18 mouse cellular contexts compared by ENCODE assay signal in the genomic region with DNA sequence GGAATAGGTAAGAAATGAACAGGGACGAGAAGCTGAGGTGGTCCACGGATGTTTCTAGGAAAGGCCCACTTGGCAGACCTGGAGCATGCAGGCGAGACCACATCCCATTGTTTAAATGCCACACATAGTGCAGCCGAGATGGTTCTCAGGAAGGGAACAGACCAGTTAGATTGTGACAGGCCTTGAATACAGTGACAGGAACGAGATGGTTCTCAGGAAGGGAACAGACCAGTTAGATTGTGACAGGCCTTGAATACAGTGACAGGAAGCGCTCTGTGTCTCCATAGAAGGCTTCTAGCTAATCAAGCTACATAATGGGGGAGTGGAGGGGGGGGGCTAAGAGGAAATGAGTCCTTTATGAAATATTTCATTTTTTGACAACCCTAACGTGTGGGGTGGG. TPM values are rescaled to one million over a fixed set of nuclear protein-coding genes. Genes with fewer than 3 reads are reported as not detected.
A peak's percentile ranks its signal among the peaks of the same experiment; 100 is the strongest.
DNase-seq lines count a peak whose midpoint lies in the region; ATAC-seq and TF ChIP-seq lines count a peak whose summit lies in the region.
"Had no signal": no experiment of that assay in that cellular context is flagged by ENCODE, and none has a peak within 500 bp of the region (broad histone marks: within the 10 kb centered on the region; RNA-seq: fewer than 3 reads in every experiment).

No protein-coding gene starts in this region.

- DNase-seq in heart, adult 2 months, result no peak
- DNase-seq in heart, postnatal 25 days (ENCODE audit: low spot score), result no peak
- no peak for DNase-seq in liver, adult 2 months (ENCODE audit: extremely low read depth, low read depth, low spot score)
- DNase-seq in liver, postnatal 0 days, result no peak
- DNase-seq in lung, postnatal 25 days (ENCODE audit: low spot score), result peak; percentile 36
- DNase-seq in urinary bladder, postnatal 4 days (ENCODE audit: low spot score in 2 of 2), result no peak
- DNase-seq: adrenal gland, postnatal 14 days; cerebellum, postnatal 36 days; gastrocnemius, postnatal 10 days; retina, postnatal 1 day; thymus, postnatal 14 days had no signal

- TF ChIP-seq CTCF in heart, adult 2 months (IDR thresholded peaks at IDR 0.05), result no peak
- no peak for TF ChIP-seq CTCF in liver, adult 2 months (IDR thresholded peaks at IDR 0.05; ENCODE audit: low read depth, low read length)
- TF ChIP-seq CTCF in liver, postnatal 0 days (IDR thresholded peaks at IDR 0.05; ENCODE audit: low read depth), result no peak

- H3K4me1 ChIP-seq in heart, adult 2 months (ENCODE audit: control insufficient read depth, insufficient read depth, low read length), result peaks cover 10% of the 10 kb centered on the region
- peaks cover 2% of the 10 kb centered on the region; the same call in 1 of the 2 replicates for H3K4me1 ChIP-seq in liver, adult 2 months (ENCODE audit: control insufficient read depth, insufficient read depth, low read length)
- no peaks in the 10 kb centered on the region for H3K4me1 ChIP-seq in liver, postnatal 0 days (ENCODE audit: insufficient read depth)
- H3K4me1 ChIP-seq: forebrain, embryonic 12.5 days; hindbrain, embryonic 12.5 days; limb, embryonic 15.5 days; midbrain, embryonic 15.5 days; neural tube, embryonic 12.5 days had no signal

- no peaks in the 10 kb centered on the region for H3K79me2 ChIP-seq in heart, adult 2 months (replicated peaks; ENCODE audit: control insufficient read depth, insufficient read depth, low read length)
- no peaks in the 10 kb centered on the region for H3K79me2 ChIP-seq in liver, adult 2 months (ENCODE audit: control insufficient read depth, insufficient read depth, low read length)

- H3K9ac ChIP-seq in heart, adult 2 months (ENCODE audit: low read depth, low read length), result no peak overlapping the region
- H3K9ac ChIP-seq in liver, adult 2 months (ENCODE audit: low read depth, low read length), result no peak overlapping the region
- H3K9ac ChIP-seq in liver, postnatal 0 days (replicated peaks), result no peak overlapping the region
- H3K9ac ChIP-seq: forebrain, embryonic 12.5 days; hindbrain, embryonic 12.5 days; limb, embryonic 15.5 days; midbrain, embryonic 15.5 days; neural tube, embryonic 12.5 days had no signal

- peak overlapping the region; percentile 57 for H3K27ac ChIP-seq in heart, adult 2 months
- H3K27ac ChIP-seq in liver, adult 2 months (replicated peaks; ENCODE audit: insufficient read depth, low read depth, low read length), result peak overlapping the region; percentile 35; the same call in 1 of the 2 replicates
- no peak overlapping the region for H3K27ac ChIP-seq in liver, postnatal 0 days (ENCODE audit: low read depth)
- H3K27ac ChIP-seq: forebrain, embryonic 12.5 days; hindbrain, embryonic 12.5 days; limb, embryonic 15.5 days; midbrain, embryonic 15.5 days; neural tube, embryonic 12.5 days had no signal

- no peaks in the 10 kb centered on the region for H3K27me3 ChIP-seq in heart, adult 2 months (ENCODE audit: control insufficient read depth, insufficient read depth, low read length)
- H3K27me3 ChIP-seq in liver, adult 2 months (ENCODE audit: control insufficient read depth, insufficient read depth, low read length), result no peaks in the 10 kb centered on the region
- H3K27me3 ChIP-seq in liver, postnatal 0 days (ENCODE audit: insufficient read depth, low read length), result no peaks in the 10 kb centered on the region
- H3K27me3 ChIP-seq: forebrain, embryonic 12.5 days; hindbrain, embryonic 12.5 days; limb, embryonic 15.5 days; midbrain, embryonic 15.5 days; neural tube, embryonic 12.5 days had no signal

- H3K4me2 ChIP-seq in liver, postnatal 0 days (ENCODE audit: low read depth, low read length), result no peak overlapping the region
- H3K4me2 ChIP-seq: forebrain, embryonic 12.5 days; hindbrain, embryonic 12.5 days; limb, embryonic 15.5 days; midbrain, embryonic 15.5 days; neural tube, embryonic 12.5 days had no signal

- intact Hi-C loops in heart, adult 2 months (cut with DNase I), result no loop called here
- intact Hi-C loops in heart, postnatal 25 days (cut with DNase I), result loop anchor here (5.0 kb wide), 2 partner anchors 93 to 163 kb away; no protein-coding TSS in a partner anchor

- peaks cover 27% of the 10 kb centered on the region for H3K36me3 ChIP-seq in heart, adult 2 months (ENCODE audit: control insufficient read depth, insufficient read depth, low read length)
- no peaks in the 10 kb centered on the region for H3K36me3 ChIP-seq in liver, adult 2 months (ENCODE audit: control insufficient read depth, insufficient read depth, low read length)
- no peaks in the 10 kb centered on the region; the same call in 1 of the 2 replicates for H3K36me3 ChIP-seq in liver, postnatal 0 days (replicated peaks; ENCODE audit: insufficient read depth, low read length)
- H3K36me3 ChIP-seq: forebrain, embryonic 12.5 days; hindbrain, embryonic 12.5 days; limb, embryonic 15.5 days; midbrain, embryonic 15.5 days; neural tube, embryonic 12.5 days had no signal

- no peak for TF ChIP-seq POLR2A in heart, adult 2 months (IDR thresholded peaks at IDR 0.05; ENCODE audit: insufficient read depth, low read depth, low read length)
- TF ChIP-seq POLR2A in liver, adult 2 months (IDR thresholded peaks at IDR 0.05; ENCODE audit: extremely low read depth, insufficient read depth, low read length), result no peak

- H3K9me3 ChIP-seq in liver, postnatal 0 days (ENCODE audit: low read length), result no peaks in the 10 kb centered on the region
- H3K9me3 ChIP-seq: forebrain, embryonic 12.5 days; hindbrain, embryonic 12.5 days; limb, embryonic 15.5 days; midbrain, embryonic 15.5 days; neural tube, embryonic 12.5 days had no signal

- 39% methylated on average over 7 of the region's 7 CpGs for WGBS in heart, adult 2 months
- WGBS in liver, adult 2 months, result 77% methylated on average over 7 of the region's 7 CpGs
- 37% methylated on average over 7 of the region's 7 CpGs for WGBS in liver, postnatal 0 days (ENCODE audit: insufficient replicate concordance)

- H3K4me3 ChIP-seq in heart, adult 2 months, result no peak overlapping the region
- H3K4me3 ChIP-seq in liver, adult 2 months (ENCODE audit: insufficient read depth, low read depth, low read length), result no peak overlapping the region
- no peak overlapping the region for H3K4me3 ChIP-seq in liver, postnatal 0 days (ENCODE audit: low read depth, low read length)
- H3K4me3 ChIP-seq: forebrain, embryonic 12.5 days; hindbrain, embryonic 12.5 days; limb, embryonic 15.5 days; midbrain, embryonic 15.5 days; neural tube, embryonic 12.5 days had no signal

- no peak for TF ChIP-seq EP300 in heart, adult 2 months (IDR thresholded peaks at IDR 0.05; ENCODE audit: insufficient read depth, low read depth, low read length)
- no peak for TF ChIP-seq EP300 in liver, postnatal 0 days (IDR thresholded peaks at IDR 0.05; ENCODE audit: low read depth)

- no peak for ATAC-seq in liver, postnatal 0 days
- ATAC-seq in inflammation-experienced regulatory T-cells, adult 6 months, result peak; percentile 24
- ATAC-seq in megakaryocyte-erythroid progenitor cell, adult 5-6 weeks (replicated peaks; ENCODE audit: low FRiP score, low TSS enrichment, poor library complexity, severe bottlenecking), result no peak
- ATAC-seq: midbrain, embryonic 15.5 days had no signal

RNA-seq across cellular contexts. Expression of gene Cmss1, which starts 26.6 kb away (rescaled TPM):
- total RNA-seq in heart, adult 2 months (2021), result 10 to 100 TPM; 66.9 to 74.3 TPM
- 17.6 and 30.2 TPM in 2 replicates for polyA plus RNA-seq in heart, adult 2 months (2012; rRNA removed)
- 10 to 100 TPM; 82.9 to 84.0 TPM for total RNA-seq in heart, postnatal 25 days (2021)
- total RNA-seq in liver, adult 2 months (2014; rRNA removed), result 7.8 and 8.3 TPM in 2 replicates
- 2.7 and 3.1 TPM in 2 replicates for polyA plus RNA-seq in liver, adult 2 months (2012; rRNA removed)
- 16.7 and 19.1 TPM in 2 replicates for polyA plus RNA-seq in liver, postnatal 0 days (2015; fragmentation: Nextera tagmentation; extraction: Ambion mirVana)
- 10 to 100 TPM; 22.9 to 39.5 (median 34.8) TPM for polyA plus RNA-seq in inflammation-experienced regulatory T-cells, adult 6 months (2017; shearing (Covaris generic))
- 55.3 and 73.6 TPM in 2 replicates for total RNA-seq in megakaryocyte-erythroid progenitor cell, adult 5-6 weeks (2014; fragmentation: Nextera tagmentation)
- 135 and 155 TPM in 2 replicates for total RNA-seq in megakaryocyte-erythroid progenitor cell, adult 5-6 weeks (2017)
